Mouse (Mus musculus) MEL (cell line): ENCODE measurements around the gene Fam71a. TPM values are rescaled to one million over a fixed set of nuclear protein-coding genes. Genes with fewer than 3 reads are reported as not detected.
A peak's percentile ranks its signal among the peaks of the same experiment; 100 is the strongest.

ENCODE experiments used
- DNase-seq: peaks from one replicate; pipeline ENCODE4 v3.0.0; 2011; ENCODE audit warnings: low read depth, low spot score
- H3K27ac ChIP-seq: 2 replicates; pipeline ENCODE4 v1.5.1; 2012; ENCODE audit warnings: low read depth, mild to moderate bottlenecking, control low read depth, low read length, moderate library complexity; ENCODE audit not compliant: control insufficient read depth
- H3K27me3 ChIP-seq, 2 experiments: fragments of 150-350 bp in 1 of 2; sonication (generic) in 1 of 2; 2 replicates each; pipeline ENCODE4 v1.6.1; 2012; ENCODE audit warnings: low read length in 2 of 2, mild to moderate bottlenecking in 2 of 2, improper control_type of control experiment in 1 of 2, moderate library complexity in 1 of 2; ENCODE audit not compliant: insufficient read depth in 2 of 2, control insufficient read depth in 1 of 2
- H3K36me3 ChIP-seq, 2 experiments: 2 replicates each; pipeline ENCODE4 v1.6.1; 2012 to 2014; ENCODE audit warnings: low read length in 2 of 2, improper control_type of control experiment in 1 of 2, inconsistent platforms in 1 of 2, mild to moderate bottlenecking in 1 of 2; ENCODE audit not compliant: insufficient read depth in 2 of 2, control insufficient read depth in 1 of 2
- H3K4me1 ChIP-seq, 2 experiments: fragments of 150-350 bp in 1 of 2; sonication (generic) in 1 of 2; 2 replicates each; pipeline ENCODE4 v1.6.1; 2012; ENCODE audit warnings: low read length in 2 of 2, improper control_type of control experiment in 1 of 2, mild to moderate bottlenecking in 1 of 2; ENCODE audit not compliant: insufficient read depth in 2 of 2, control insufficient read depth in 1 of 2
- H3K4me3 ChIP-seq, 2 experiments: fragments of 150-350 bp in 1 of 2; sonication (generic) in 1 of 2; 2 replicates each; pipeline ENCODE4 v1.5.1; 2012; ENCODE audit warnings: low read depth in 2 of 2, low read length in 2 of 2, mild to moderate bottlenecking in 2 of 2, moderate library complexity in 2 of 2, control low read depth in 1 of 2, improper control_type of control experiment in 1 of 2; ENCODE audit not compliant: control insufficient read depth in 1 of 2, insufficient read depth in 1 of 2
- H3K79me2 ChIP-seq: 2 replicates; pipeline ENCODE4 v1.6.1; 2012; ENCODE audit warnings: mild to moderate bottlenecking, low read length, moderate library complexity; ENCODE audit not compliant: control insufficient read depth, poor library complexity, insufficient read depth
- H3K9ac ChIP-seq: 2 replicates; pipeline ENCODE4 v1.6.1; 2012; ENCODE audit warnings: low read depth, mild to moderate bottlenecking, control low read depth, low read length, moderate library complexity; ENCODE audit not compliant: control insufficient read depth, poor library complexity, severe bottlenecking
- H3K9me3 ChIP-seq: fragments of 150-350 bp; sonication (generic); replicated peaks from 2 replicates; pipeline ENCODE4 v1.6.1; 2012; ENCODE audit warnings: mild to moderate bottlenecking, low read length, improper control_type of control experiment, moderate library complexity; ENCODE audit not compliant: insufficient read depth
- BHLHE40 ChIP-seq: IDR thresholded peaks from 2 replicates; pipeline ENCODE4 v1.6.1; 2012; ENCODE audit warnings: low read depth, mild to moderate bottlenecking, inconsistent platforms, low read length, improper control_type of control experiment, borderline replicate concordance
- CHD1 ChIP-seq: IDR thresholded peaks from 2 replicates; pipeline ENCODE4 v1.6.1; 2012; ENCODE audit warnings: low read depth, mild to moderate bottlenecking, inconsistent platforms, low read length, improper control_type of control experiment
- CTCF ChIP-seq, 3 experiments: IDR thresholded peaks in 2 of 3; conservative IDR thresholded peaks in 1 of 3; 2 replicates each; pipeline ENCODE4 v1.5.1; 2011 to 2012; ENCODE audit warnings: low read length in 3 of 3, low read depth in 2 of 3, mild to moderate bottlenecking in 2 of 3, improper control_type of control experiment in 1 of 3, inconsistent platforms in 1 of 3, mixed read lengths in 1 of 3, moderate library complexity in 1 of 3; ENCODE audit not compliant: control insufficient read depth in 1 of 3, insufficient read depth in 1 of 3, poor library complexity in 1 of 3, severe bottlenecking in 1 of 3
- ELF1 ChIP-seq: IDR thresholded peaks from 2 replicates; pipeline ENCODE4 v1.6.1; 2014; ENCODE audit warnings: low read depth, mild to moderate bottlenecking, inconsistent platforms, low read length, improper control_type of control experiment, moderate library complexity
- EP300 ChIP-seq, 2 experiments: IDR thresholded peaks; 2 replicates each; pipeline ENCODE4 v1.6.1; 2011; ENCODE audit warnings: improper control_type of control experiment in 2 of 2, low read length in 2 of 2, low read depth in 1 of 2, mild to moderate bottlenecking in 1 of 2
- ETS1 ChIP-seq: IDR thresholded peaks from 2 replicates; pipeline ENCODE4 v1.6.1; 2012; ENCODE audit warnings: low read depth, mild to moderate bottlenecking, inconsistent platforms, low read length, improper control_type of control experiment, moderate library complexity
- GABPA ChIP-seq: IDR thresholded peaks from 2 replicates; pipeline ENCODE4 v1.6.1; 2012; ENCODE audit warnings: low read depth, mild to moderate bottlenecking, inconsistent platforms, low read length, improper control_type of control experiment, moderate library complexity
- JUND ChIP-seq: IDR thresholded peaks from 2 replicates; pipeline ENCODE4 v1.6.1; 2011; ENCODE audit warnings: low read depth, mild to moderate bottlenecking, improper control_type of control experiment, low read length
- KAT2A ChIP-seq: conservative IDR thresholded peaks from 2 replicates; pipeline ENCODE4 v1.6.1; 2012; ENCODE audit warnings: low read depth, low read length, improper control_type of control experiment, inconsistent platforms
- MAX ChIP-seq: IDR thresholded peaks from 2 replicates; pipeline ENCODE4 v1.6.1; 2011; ENCODE audit warnings: low read length, improper control_type of control experiment
- MYB ChIP-seq: IDR thresholded peaks from 2 replicates; pipeline ENCODE4 v1.6.1; 2011; ENCODE audit warnings: mild to moderate bottlenecking, low read depth, low read length, improper control_type of control experiment
- NELFE ChIP-seq: IDR thresholded peaks from 2 replicates; pipeline ENCODE4 v1.6.1; 2011; ENCODE audit warnings: low read depth, low read length, improper control_type of control experiment
- POLR2A ChIP-seq, 2 experiments: IDR thresholded peaks; 2 replicates each; pipeline ENCODE4 v1.6.1; 2011 to 2012; ENCODE audit warnings: low read length in 2 of 2, mild to moderate bottlenecking in 2 of 2, control low read depth in 1 of 2, improper control_type of control experiment in 1 of 2, low read depth in 1 of 2, moderate library complexity in 1 of 2; ENCODE audit not compliant: control insufficient read depth in 1 of 2, insufficient read depth in 1 of 2, poor library complexity in 1 of 2
- POLR2AphosphoS5 ChIP-seq: IDR thresholded peaks from 2 replicates; pipeline ENCODE4 v1.6.1; 2012; ENCODE audit warnings: low read depth, borderline replicate concordance, mild to moderate bottlenecking, inconsistent platforms, low read length, moderate library complexity, mixed read lengths
- RAD21 ChIP-seq: IDR thresholded peaks from 2 replicates; pipeline ENCODE4 v1.6.1; 2011; ENCODE audit warnings: mild to moderate bottlenecking, low read depth, low read length, improper control_type of control experiment
- RCOR1 ChIP-seq: IDR thresholded peaks from 2 replicates; pipeline ENCODE4 v1.6.1; 2012; ENCODE audit warnings: low read depth, mild to moderate bottlenecking, inconsistent platforms, low read length, improper control_type of control experiment
- SIN3A ChIP-seq: IDR thresholded peaks from 2 replicates; pipeline ENCODE4 v1.6.1; 2012; ENCODE audit warnings: low read length, improper control_type of control experiment, inconsistent platforms
- SMC3 ChIP-seq: IDR thresholded peaks from 2 replicates; pipeline ENCODE4 v1.6.1; 2011; ENCODE audit warnings: low read depth, low read length, improper control_type of control experiment
- TAL1 ChIP-seq: IDR thresholded peaks from 2 replicates; pipeline ENCODE4 v1.6.1; 2012; ENCODE audit warnings: mild to moderate bottlenecking, inconsistent platforms, low read length, moderate library complexity, mixed read lengths
- TCF12 ChIP-seq: IDR thresholded peaks from 2 replicates; pipeline ENCODE4 v1.6.1; 2014; ENCODE audit warnings: low read depth, mild to moderate bottlenecking, inconsistent platforms, low read length, improper control_type of control experiment, moderate library complexity
- UBTF ChIP-seq: IDR thresholded peaks from 2 replicates; pipeline ENCODE4 v1.6.1; 2012; ENCODE audit warnings: low read depth, mild to moderate bottlenecking, inconsistent platforms, low read length, improper control_type of control experiment, moderate library complexity, borderline replicate concordance; ENCODE audit not compliant: insufficient read depth
- USF1 ChIP-seq: IDR thresholded peaks from 2 replicates; pipeline ENCODE4 v1.6.1; 2014; ENCODE audit warnings: low read depth, mild to moderate bottlenecking, inconsistent platforms, low read length, improper control_type of control experiment, moderate library complexity
- USF2 ChIP-seq, 2 experiments: IDR thresholded peaks; 2 replicates each; pipeline ENCODE4 v1.6.1; 2011 to 2012; ENCODE audit warnings: improper control_type of control experiment in 2 of 2, low read length in 2 of 2, borderline replicate concordance in 1 of 2, inconsistent platforms in 1 of 2, low read depth in 1 of 2, mild to moderate bottlenecking in 1 of 2; ENCODE audit not compliant: insufficient read depth in 1 of 2
- ZKSCAN1 ChIP-seq: IDR thresholded peaks from 2 replicates; pipeline ENCODE4 v1.6.1; 2012; ENCODE audit warnings: low read depth, mild to moderate bottlenecking, inconsistent platforms, low read length, improper control_type of control experiment, moderate library complexity
- ZMIZ1 ChIP-seq: IDR thresholded peaks from 2 replicates; pipeline ENCODE4 v1.6.1; 2012; ENCODE audit warnings: low read depth, mild to moderate bottlenecking, inconsistent platforms, low read length, improper control_type of control experiment, moderate library complexity
- polyA plus RNA-seq, 2 experiments: library from polyadenylated mRNA; stranded (reverse) in 1 of 2; unstranded in 1 of 2; fragments of >175 nt in 1 of 2; fragments of >200 nt in 1 of 2; gene quantifications; 2 replicates each; pipeline versions ENCODE4 v1.2.1 to v1.2.4; 2012; ENCODE audit warnings: low replicate concordance in 2 of 2, low read depth in 1 of 2; ENCODE audit not compliant: insufficient read length in 2 of 2, insufficient read depth in 1 of 2, missing spikeins in 1 of 2
- total RNA-seq: library from RNA; depleted of rRNA; stranded (reverse); fragments of 300-350 nt; gene quantifications from 2 replicates; pipeline ENCODE4 v1.2.3, GENCODE M21; 2012

Fam71a gene
- total and polyA plus RNA-seq, 3 experiments: not detected

GRCm38 (mm10) chr1:191132934-191133333, 31.7 kb downstream of the Fam71a start (continued):
- TF ChIP-seq NELFE (0 out of 2 replicates have a peak, but pooled peaks have one; percentile 22), MAX (no peak)
- TF ChIP-seq, all 39 proteins: peak for 11

DNA sequence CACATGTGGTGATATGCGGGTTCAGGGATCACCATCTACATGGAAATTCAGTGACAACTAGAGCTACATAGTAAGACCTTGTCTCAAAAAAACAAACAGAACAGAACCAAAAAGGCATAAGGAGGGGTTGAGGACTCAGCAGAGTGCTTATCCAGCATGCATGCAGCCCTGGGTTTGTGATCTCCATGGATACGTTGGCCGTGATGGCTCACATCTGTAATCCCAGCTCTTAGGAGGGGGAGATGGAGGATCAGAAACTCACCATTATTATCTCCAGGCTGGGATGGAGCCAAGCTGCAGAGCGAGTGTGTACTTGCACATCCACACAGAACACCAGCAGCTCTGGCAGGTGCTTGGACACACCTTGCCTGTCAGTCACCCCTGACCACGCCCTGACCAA, 32.4 kb downstream of the Fam71a start:
- no peaks in the 10 kb centered on the region for H3K9me3 ChIP-seq
- no peaks in the 10 kb centered on the region for H3K27me3 ChIP-seq
- no peak overlapping the region; the same call in 1 of the 2 replicates for H3K9ac ChIP-seq
- H3K27ac ChIP-seq: no peak overlapping the region
- H3K36me3 ChIP-seq: peaks cover 0 to 17% of the 10 kb centered on the region in 2 experiments; a peak in 2 of 4 replicates
- H3K79me2 ChIP-seq: no peaks in the 10 kb centered on the region
- DNase-seq: peak; percentile 19
- TF ChIP-seq SMC3 (no peak), JUND (no peak), CTCF (IDR thresholded peaks at IDR 0.05 in 2 of 3, conservative IDR thresholded peaks at IDR 0.05 in 1 of 3; ENCODE audit: control insufficient read depth in 1 of 3, insufficient read depth in 1 of 3, low read depth in 2 of 3, low read length in 3 of 3, poor library complexity in 1 of 3, severe bottlenecking in 1 of 3) (no peak), GABPA (no peak), SIN3A (no peak), RCOR1 (no peak), UBTF (no peak), EP300 (IDR thresholded peaks at IDR 0.05; ENCODE audit: low read depth in 1 of 2, low read length in 2 of 2) (no peak), BHLHE40 (no peak), MYB (no peak), POLR2AphosphoS5 (no peak), CHD1 (no peak), ETS1 (no peak), RAD21 (no peak)
- H3K4me1 ChIP-seq: peaks cover 12 to 26% of the 10 kb centered on the region in 2 experiments
- 0 out of 4 replicates have a peak overlapping the region, but pooled peaks of 1 of the 2 experiments have one; percentile 36 for H3K4me3 ChIP-seq

DNA sequence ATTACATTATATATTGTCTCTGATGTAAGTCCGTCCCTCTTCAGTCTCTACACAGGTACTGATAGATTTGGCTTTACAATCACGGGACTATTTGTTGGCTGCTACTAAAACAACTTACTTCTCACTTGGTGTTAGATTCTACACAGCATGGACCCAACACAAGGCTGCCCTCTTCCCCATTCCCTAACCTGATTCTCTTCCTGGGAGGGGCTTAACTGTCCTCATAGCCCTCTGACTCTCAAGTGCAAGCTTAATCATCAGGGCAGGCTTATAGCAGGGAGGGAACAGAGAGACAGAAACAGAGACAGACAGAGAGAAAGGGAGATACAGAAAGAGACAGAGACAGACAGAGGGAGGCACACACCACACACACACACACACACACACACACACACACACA, 32.9 kb downstream of the Fam71a start:
- no peak for TF ChIP-seq POLR2A (IDR thresholded peaks at IDR 0.05; ENCODE audit: control insufficient read depth in 1 of 2, insufficient read depth in 1 of 2, low read depth in 1 of 2, low read length in 2 of 2, poor library complexity in 1 of 2)
- no peak for TF ChIP-seq ZKSCAN1
- no peak for TF ChIP-seq SIN3A
- no peak for TF ChIP-seq ZMIZ1
- no peak for TF ChIP-seq UBTF
- no peak for TF ChIP-seq EP300 (IDR thresholded peaks at IDR 0.05; ENCODE audit: low read depth in 1 of 2, low read length in 2 of 2)
- no peak for TF ChIP-seq SMC3
- no peak for TF ChIP-seq KAT2A
- no peak for TF ChIP-seq TAL1
- TF ChIP-seq ELF1: no peak
- TF ChIP-seq USF1: no peak
- TF ChIP-seq POLR2AphosphoS5: no peak
- no peak for TF ChIP-seq USF2 (IDR thresholded peaks at IDR 0.05; ENCODE audit: borderline replicate concordance in 1 of 2, insufficient read depth in 1 of 2, low read depth in 1 of 2, low read length in 2 of 2)
- no peak for TF ChIP-seq CHD1
- TF ChIP-seq TCF12: no peak
- TF ChIP-seq, all 39 proteins: peak for 0
- Histone ChIP-seq H3K4me3 (no peak overlapping the region), H3K79me2 (no peaks in the 10 kb centered on the region), H3K27me3 (no peaks in the 10 kb centered on the region), H3K27ac (no peak overlapping the region), H3K36me3 (peaks cover 0 to 17% of the 10 kb centered on the region in 2 experiments; a peak in 2 of 4 replicates), H3K4me1 (peaks cover 12 to 26% of the 10 kb centered on the region in 2 experiments), H3K9me3 (no peaks in the 10 kb centered on the region), H3K9ac (no peak overlapping the region)
- DNase-seq: peak; percentile 23
